Comparison of ENCODE assay signal across 13 mouse cellular contexts in genomic region chr12:77742716-77743115, GRCm38 (mm10).
A peak's percentile ranks its signal among the peaks of the same experiment; 100 is the strongest.
DNase-seq lines count a peak whose midpoint lies in the region; ATAC-seq lines count a peak whose summit lies in the region.
"Had no signal": no experiment of that assay in that cellular context is flagged by ENCODE, and none has a peak within 500 bp of the region (broad histone marks: within the 10 kb centered on the region; RNA-seq: fewer than 3 reads in every experiment).

No protein-coding gene starts in this region.

- no peaks in the 10 kb centered on the region for H3K27me3 ChIP-seq in kidney, embryonic 15.5 days
- H3K27me3 ChIP-seq in hindbrain, embryonic 11.5 days (ENCODE audit: control insufficient read depth, insufficient read depth, low read length) = no peaks in the 10 kb centered on the region
- 0 out of 2 replicates have a peak, but pooled peaks cover 4% of the 10 kb centered on the region for H3K27me3 ChIP-seq in heart, embryonic 12.5 days (replicated peaks)
- H3K27me3 ChIP-seq: limb, embryonic 12.5 days; stomach, embryonic 15.5 days had no signal

- H3K9ac ChIP-seq in kidney, embryonic 15.5 days = no peak overlapping the region
- H3K9ac ChIP-seq in hindbrain, embryonic 11.5 days (ENCODE audit: low read depth, low read length) = no peak overlapping the region
- H3K9ac ChIP-seq in heart, embryonic 12.5 days = no peak overlapping the region
- H3K9ac ChIP-seq: limb, embryonic 12.5 days; stomach, embryonic 15.5 days had no signal

- WGBS in kidney, embryonic 15.5 days = 38% methylated on average over 3 of the region's 3 CpGs
- 17% methylated on average over 3 of the region's 3 CpGs for WGBS in hindbrain, embryonic 11.5 days
- WGBS in heart, embryonic 12.5 days = 71% methylated on average over 3 of the region's 3 CpGs

- H3K9me3 ChIP-seq in kidney, embryonic 15.5 days (replicated peaks) = no peaks in the 10 kb centered on the region
- H3K9me3 ChIP-seq in hindbrain, embryonic 11.5 days (ENCODE audit: control insufficient read depth, low read length) = no peaks in the 10 kb centered on the region
- no peaks in the 10 kb centered on the region for H3K9me3 ChIP-seq in heart, embryonic 12.5 days (replicated peaks)
- H3K9me3 ChIP-seq: heart, embryonic 10.5 days; limb, embryonic 12.5 days; stomach, embryonic 15.5 days had no signal

- no peak for ATAC-seq in kidney, embryonic 15.5 days (replicated peaks; ENCODE audit: low FRiP score)
- ATAC-seq in hindbrain, embryonic 11.5 days (ENCODE audit: low FRiP score) = no peak
- no peak for ATAC-seq in heart, embryonic 12.5 days (ENCODE audit: insufficient number of reproducible peaks, low FRiP score)

- H3K4me2 ChIP-seq in kidney, embryonic 15.5 days = no peak overlapping the region
- no peak overlapping the region for H3K4me2 ChIP-seq in hindbrain, embryonic 11.5 days (replicated peaks; ENCODE audit: low read depth, low read length)
- no peak overlapping the region for H3K4me2 ChIP-seq in heart, embryonic 12.5 days
- H3K4me2 ChIP-seq: limb, embryonic 12.5 days; stomach, embryonic 15.5 days had no signal

- no peak overlapping the region for H3K4me3 ChIP-seq in kidney, embryonic 15.5 days (replicated peaks)
- H3K4me3 ChIP-seq in hindbrain, embryonic 11.5 days (ENCODE audit: low read depth, low read length) = no peak overlapping the region
- no peak overlapping the region for H3K4me3 ChIP-seq in heart, embryonic 12.5 days
- H3K4me3 ChIP-seq: heart, embryonic 10.5 days; limb, embryonic 12.5 days; myocyte; stomach, embryonic 15.5 days had no signal

- H3K36me3 ChIP-seq in kidney, embryonic 15.5 days = no peaks in the 10 kb centered on the region
- H3K36me3 ChIP-seq in hindbrain, embryonic 11.5 days (ENCODE audit: control insufficient read depth, insufficient read depth, low read length) = no peaks in the 10 kb centered on the region
- H3K36me3 ChIP-seq in heart, embryonic 12.5 days = no peaks in the 10 kb centered on the region
- H3K36me3 ChIP-seq: heart, embryonic 10.5 days; limb, embryonic 12.5 days; stomach, embryonic 15.5 days had no signal

- peaks cover 22% of the 10 kb centered on the region for H3K4me1 ChIP-seq in kidney, embryonic 15.5 days
- H3K4me1 ChIP-seq in hindbrain, embryonic 11.5 days (replicated peaks; ENCODE audit: control insufficient read depth, insufficient read depth, low read length) = no peaks in the 10 kb centered on the region
- H3K4me1 ChIP-seq in heart, embryonic 12.5 days (replicated peaks) = no peaks in the 10 kb centered on the region
- H3K4me1 ChIP-seq: heart, embryonic 10.5 days; stomach, embryonic 15.5 days had no signal

- no peak overlapping the region for H3K27ac ChIP-seq in kidney, embryonic 15.5 days
- H3K27ac ChIP-seq in hindbrain, embryonic 11.5 days (ENCODE audit: low read depth, low read length) = no peak overlapping the region
- H3K27ac ChIP-seq in heart, embryonic 12.5 days (ENCODE audit: poor library complexity, severe bottlenecking) = no peak overlapping the region
- H3K27ac ChIP-seq: heart, embryonic 10.5 days; limb, embryonic 12.5 days; stomach, embryonic 15.5 days had no signal

- peak; percentile 6 for DNase-seq in kidney, adult 11 months
- peak; percentile 42 for DNase-seq in embryo, embryonic 10.5 days (ENCODE audit: low spot score)
- DNase-seq in hindbrain, embryonic 11.5 days (ENCODE audit: low spot score) = peak; percentile 18
- DNase-seq in kidney, postnatal 36 days = peak; percentile 13 to 38
- no peak for DNase-seq in layer of hippocampus, adult 8-10 months (ENCODE audit: low spot score in 2 of 2)
- DNase-seq: lung, postnatal 36 days; thymus, postnatal 25 days had no signal

Comparison
In these comparisons a context has a peak if more than half of its experiments do, and no peak if none do; other contexts are left out.
1. DNase-seq: peak in kidney, adult 11 months (single experiment), embryo, embryonic 10.5 days (single experiment), hindbrain, embryonic 11.5 days (single experiment) and kidney, postnatal 36 days (2 of 2); none in layer of hippocampus, adult 8-10 months (0 of 2).